Mouse (Mus musculus): ENCODE measurements around the gene Lrba. TPM values are rescaled to one million over a fixed set of nuclear protein-coding genes. Genes with fewer than 3 reads are reported as not detected.

Gene Lrba
- total RNA-seq (2014; rRNA removed) (16.1 and 18.5 TPM in 2 replicates), polyA plus RNA-seq (2015; fragmentation: Nextera tagmentation; extraction: Ambion mirVana) (0.82 and 1.6 TPM in 2 replicates)

- no peaks in the 10 kb centered on the region for H3K4me1 ChIP-seq (ENCODE audit: insufficient read depth)
- H3K27me3 ChIP-seq (ENCODE audit: insufficient read depth, low read length): no peaks in the 10 kb centered on the region
- H3K36me3 ChIP-seq (ENCODE audit: insufficient read depth): no peaks in the 10 kb centered on the region
- peak within 1 kb of the TSS; percentile 79 for H3K4me3 ChIP-seq (ENCODE audit: low read depth, low read length)
- TF ChIP-seq CTCF (IDR thresholded peaks at IDR 0.05; ENCODE audit: low read depth): no peak
- WGBS: under 1% methylated on average over 45 of the region's 55 CpGs
- H3K9me3 ChIP-seq (ENCODE audit: low read length): no peaks in the 10 kb centered on the region
- peak within 1 kb of the TSS; percentile 73 for H3K9ac ChIP-seq
- peak within 1 kb of the TSS; percentile 80 for H3K4me2 ChIP-seq (ENCODE audit: low read depth)
- ATAC-seq (peak; percentile 64), DNase-seq (peak; percentile 65)
- H3K27ac ChIP-seq (ENCODE audit: low read depth, low read length): peak within 1 kb of the TSS; percentile 85
These were observed at the start of gene Lrba for GRCm38 (mm10) chr3:86224564-86225421. TSS of gene Lrba (plus strand) at chr3:86224680.

DNA sequence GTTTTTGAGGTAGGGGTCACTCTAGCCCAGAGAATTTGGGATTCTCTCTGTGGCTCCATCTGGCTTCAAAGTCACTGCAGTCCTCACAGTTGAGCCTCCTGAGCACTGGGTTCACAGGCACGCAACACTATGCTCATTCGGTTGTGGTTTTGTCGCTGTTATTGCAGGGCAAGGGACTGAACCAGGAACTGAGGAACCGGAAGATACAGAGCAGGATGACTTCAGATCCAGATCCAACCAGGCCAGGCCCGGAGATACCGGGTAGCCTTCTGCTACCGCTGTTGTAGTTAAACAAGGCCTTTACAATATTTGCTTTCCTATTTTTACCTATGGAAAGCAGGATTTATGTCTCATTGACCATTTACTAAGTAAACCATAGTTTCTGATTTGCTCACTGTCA is 44.8 kb upstream of the Lrba start:
- no peak for TF ChIP-seq CTCF (IDR thresholded peaks at IDR 0.05; ENCODE audit: low read depth)
- Histone ChIP-seq H3K36me3 (ENCODE audit: insufficient read depth) (no peaks in the 10 kb centered on the region), H3K9ac (no peak overlapping the region), H3K27ac (ENCODE audit: low read depth, low read length) (no peak overlapping the region), H3K9me3 (ENCODE audit: low read length) (no peaks in the 10 kb centered on the region), H3K4me3 (ENCODE audit: low read depth, low read length) (no peak overlapping the region), H3K4me2 (ENCODE audit: low read depth) (no peak overlapping the region), H3K27me3 (ENCODE audit: insufficient read depth, low read length) (no peaks in the 10 kb centered on the region), H3K4me1 (ENCODE audit: insufficient read depth) (no peaks in the 10 kb centered on the region)
- DNase-seq: no peak
- WGBS: 94% methylated on average over 7 of the region's 7 CpGs
- ATAC-seq: no peak

GRCm38 (mm10) chr3:86181107-86181506 is 43.4 kb upstream of the Lrba start:
- no peak for TF ChIP-seq CTCF (IDR thresholded peaks at IDR 0.05; ENCODE audit: low read depth)
- Histone ChIP-seq H3K36me3 (ENCODE audit: insufficient read depth) (no peaks in the 10 kb centered on the region), H3K27ac (ENCODE audit: low read depth, low read length) (no peak overlapping the region), H3K9me3 (ENCODE audit: low read length) (no peaks in the 10 kb centered on the region), H3K4me1 (ENCODE audit: insufficient read depth) (no peaks in the 10 kb centered on the region), H3K9ac (no peak overlapping the region), H3K27me3 (ENCODE audit: insufficient read depth, low read length) (no peaks in the 10 kb centered on the region), H3K4me3 (ENCODE audit: low read depth, low read length) (no peak overlapping the region), H3K4me2 (ENCODE audit: low read depth) (no peak overlapping the region)
- DNase-seq: no peak
- no peak for ATAC-seq
- WGBS: 46% methylated on average over 5 of the region's 5 CpGs

DNA sequence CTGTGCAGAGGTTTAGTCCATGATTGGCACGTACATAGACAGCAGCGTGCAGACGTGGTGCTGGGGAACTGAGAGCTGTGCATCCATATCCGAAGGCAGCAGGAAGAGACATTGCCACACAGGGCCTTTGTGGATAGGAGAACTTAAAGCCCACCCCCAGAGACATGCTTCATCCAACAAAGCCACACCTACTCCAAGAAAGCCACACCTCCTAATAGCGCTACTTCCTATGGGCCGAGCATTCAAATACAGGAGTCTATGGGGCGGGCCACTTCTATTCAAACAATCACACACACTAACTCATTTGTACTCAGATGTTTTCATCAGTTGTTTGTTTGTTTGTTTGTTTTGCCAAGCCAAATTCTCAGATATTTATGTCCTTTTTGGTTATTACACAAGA is 39.9 kb upstream of the Lrba start:
- no peak for ATAC-seq
- no peaks in the 10 kb centered on the region for H3K9me3 ChIP-seq (ENCODE audit: low read length)
- H3K27me3 ChIP-seq (ENCODE audit: insufficient read depth, low read length): no peaks in the 10 kb centered on the region
- no peak overlapping the region for H3K9ac ChIP-seq
- H3K36me3 ChIP-seq (ENCODE audit: insufficient read depth): no peaks in the 10 kb centered on the region
- no peak overlapping the region for H3K4me3 ChIP-seq (ENCODE audit: low read depth, low read length)
- 90% methylated on average over 7 of the region's 7 CpGs for WGBS
- H3K4me2 ChIP-seq (ENCODE audit: low read depth): no peak overlapping the region
- H3K4me1 ChIP-seq (ENCODE audit: insufficient read depth): no peaks in the 10 kb centered on the region
- DNase-seq: no peak
- no peak overlapping the region for H3K27ac ChIP-seq (ENCODE audit: low read depth, low read length)
- TF ChIP-seq CTCF (IDR thresholded peaks at IDR 0.05; ENCODE audit: low read depth): no peak

DNA sequence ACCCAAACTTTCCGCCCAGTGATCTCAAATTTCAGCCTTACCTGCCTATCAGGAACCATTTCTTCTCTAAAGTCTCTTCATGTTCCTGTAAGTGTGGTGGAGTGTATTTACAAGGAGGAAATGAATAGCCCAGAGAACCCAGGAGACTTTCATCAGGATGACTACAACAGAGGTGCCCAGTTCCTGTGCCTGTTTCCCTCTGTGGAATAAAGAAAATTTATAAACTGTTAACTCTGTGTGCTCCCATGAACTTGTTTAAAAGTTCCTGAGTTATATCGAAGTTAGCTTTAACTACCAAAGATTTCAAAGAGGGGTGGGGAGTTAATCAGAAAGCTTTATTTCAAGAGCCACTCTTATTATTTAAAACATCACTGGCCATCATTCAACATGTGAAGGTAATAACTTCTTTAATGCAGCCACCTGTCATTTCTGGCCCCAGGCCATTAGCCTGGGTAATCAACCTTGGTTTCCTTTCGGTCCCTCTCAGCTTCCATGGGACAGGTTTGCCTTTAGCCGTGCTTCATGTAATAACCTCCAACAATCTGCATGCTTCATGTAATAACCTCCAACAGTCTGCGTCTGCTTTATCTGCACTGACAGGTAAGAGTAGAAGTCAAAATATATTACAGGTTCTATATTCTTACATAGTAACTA is 36.6 kb upstream of the Lrba start:
- Histone ChIP-seq H3K9me3 (ENCODE audit: low read length) (no peaks in the 10 kb centered on the region), H3K27ac (ENCODE audit: low read depth, low read length) (no peak overlapping the region), H3K4me1 (ENCODE audit: insufficient read depth) (no peaks in the 10 kb centered on the region), H3K4me3 (ENCODE audit: low read depth, low read length) (no peak overlapping the region), H3K27me3 (ENCODE audit: insufficient read depth, low read length) (no peaks in the 10 kb centered on the region), H3K4me2 (ENCODE audit: low read depth) (no peak overlapping the region), H3K36me3 (ENCODE audit: insufficient read depth) (no peaks in the 10 kb centered on the region), H3K9ac (no peak overlapping the region)
- ATAC-seq: no peak
- WGBS: 70% methylated on average over 5 of the region's 5 CpGs
- DNase-seq: no peak
- no peak for TF ChIP-seq CTCF (IDR thresholded peaks at IDR 0.05; ENCODE audit: low read depth)

DNA sequence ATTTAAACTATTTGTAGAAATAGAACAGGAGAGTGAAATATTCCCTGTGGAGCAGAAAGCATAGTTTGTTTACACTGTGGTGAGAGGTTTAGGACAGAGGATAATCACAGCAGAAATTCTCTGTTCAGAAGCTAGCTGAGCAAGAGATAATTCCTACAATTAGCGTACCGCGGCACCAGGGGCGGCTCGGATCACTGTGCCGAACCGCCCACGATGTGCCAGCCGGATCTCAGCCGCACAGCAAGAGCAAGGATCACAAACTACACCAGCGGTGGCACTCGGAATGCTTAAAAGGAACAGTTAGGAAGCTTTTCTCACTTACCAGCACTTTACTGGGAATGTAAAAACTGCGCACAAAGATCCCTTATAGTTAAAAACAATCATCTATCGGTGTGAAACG is 28.5 kb upstream of the Lrba start:
- Histone ChIP-seq H3K9ac (no peak overlapping the region), H3K4me2 (ENCODE audit: low read depth) (no peak overlapping the region), H3K27ac (ENCODE audit: low read depth, low read length) (no peak overlapping the region), H3K27me3 (ENCODE audit: insufficient read depth, low read length) (no peaks in the 10 kb centered on the region), H3K9me3 (ENCODE audit: low read length) (no peaks in the 10 kb centered on the region), H3K4me1 (ENCODE audit: insufficient read depth) (no peaks in the 10 kb centered on the region), H3K36me3 (ENCODE audit: insufficient read depth) (no peaks in the 10 kb centered on the region), H3K4me3 (ENCODE audit: low read depth, low read length) (no peak overlapping the region)
- 50% methylated on average over 15 of the region's 15 CpGs for WGBS
- ATAC-seq (no peak), DNase-seq (no peak)
- TF ChIP-seq CTCF (IDR thresholded peaks at IDR 0.05; ENCODE audit: low read depth): no peak

DNA sequence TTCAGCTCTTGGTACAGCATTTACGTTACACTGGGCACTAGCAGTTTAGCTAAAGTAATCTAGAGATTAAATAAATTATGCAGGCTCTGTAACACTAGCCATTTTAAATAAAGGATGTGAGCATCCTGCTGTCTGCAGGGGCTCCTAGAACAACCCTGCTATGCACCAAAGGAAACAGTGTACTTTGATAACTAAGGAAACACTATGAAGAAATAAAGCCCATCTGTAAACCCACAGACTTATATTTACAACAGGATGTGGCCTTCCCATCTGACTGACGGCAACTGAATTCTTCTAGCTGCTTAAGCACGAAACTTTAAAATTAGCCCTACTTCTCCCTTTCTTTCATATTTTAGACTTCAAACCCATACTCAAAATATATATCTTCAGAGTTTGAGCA is 28.0 kb upstream of the Lrba start:
- TF ChIP-seq CTCF (IDR thresholded peaks at IDR 0.05; ENCODE audit: low read depth): no peak
- no peaks in the 10 kb centered on the region for H3K27me3 ChIP-seq (ENCODE audit: insufficient read depth, low read length)
- no peaks in the 10 kb centered on the region for H3K4me1 ChIP-seq (ENCODE audit: insufficient read depth)
- no peaks in the 10 kb centered on the region for H3K36me3 ChIP-seq (ENCODE audit: insufficient read depth)
- DNase-seq (no peak), ATAC-seq (no peak)
- WGBS: 72% methylated on average over 3 of the region's 3 CpGs
- H3K27ac ChIP-seq (ENCODE audit: low read depth, low read length): no peak overlapping the region
- no peak overlapping the region for H3K9ac ChIP-seq
- no peaks in the 10 kb centered on the region for H3K9me3 ChIP-seq (ENCODE audit: low read length)
- H3K4me2 ChIP-seq (ENCODE audit: low read depth): no peak overlapping the region
- H3K4me3 ChIP-seq (ENCODE audit: low read depth, low read length): no peak overlapping the region

Data from forebrain, postnatal 0 days (tissue).